Mouse (Mus musculus) embryonic facial prominence, embryonic 14.5 days (tissue): ENCODE measurements at regions not wholly inside any gene's neighbourhood (a gene's known extent, or its start where the extent isn't known, plus 50 kb on each side); places are given as distances from the start of the nearest gene placed in this dataset.
A peak's percentile ranks its signal among the peaks of the same experiment; 100 is the strongest.

Experiments used
- ATAC-seq: fragments of 200-750 bp; cut with Nextera tagmentation; 2 replicates; pipeline ENCODE4 v1.8.0; 2017; ENCODE audit warnings: low read depth, moderate number of reproducible peaks, moderate TSS enrichment
- DNase-seq: peaks from one replicate; pipeline ENCODE4 v3.0.0-alpha.2; 2015; ENCODE audit warnings: low spot score
- H3K27ac ChIP-seq: fragments of 300-500 bp; sonication (generic); replicated peaks from 2 replicates; pipeline ENCODE4 v1.5.1; 2014; ENCODE audit warnings: low read depth, mild to moderate bottlenecking, low read length, moderate library complexity
- H3K27me3 ChIP-seq: fragments of 300-500 bp; sonication (generic); replicated peaks from 2 replicates; pipeline ENCODE4 v1.6.1; 2014; ENCODE audit warnings: low read length; ENCODE audit not compliant: control insufficient read depth, insufficient read depth
- H3K36me3 ChIP-seq: fragments of 300-500 bp; sonication (generic); 2 replicates; pipeline ENCODE4 v1.6.1; 2014; ENCODE audit warnings: low read length, mixed read lengths; ENCODE audit not compliant: control insufficient read depth, insufficient read depth
- H3K4me1 ChIP-seq: fragments of 300-500 bp; sonication (generic); 2 replicates; pipeline ENCODE4 v1.6.1; 2014; ENCODE audit warnings: antibody characterized with exemption, low read length; ENCODE audit not compliant: control insufficient read depth, insufficient read depth
- H3K4me2 ChIP-seq: fragments of 300-500 bp; sonication (generic); 2 replicates; pipeline ENCODE4 v1.6.1; 2014; ENCODE audit warnings: low read depth, mild to moderate bottlenecking, low read length, moderate library complexity, mixed read lengths
- H3K4me3 ChIP-seq: fragments of 300-500 bp; sonication (generic); 2 replicates; pipeline ENCODE4 v1.5.1; 2014; ENCODE audit warnings: low read depth, mild to moderate bottlenecking, low read length
- H3K9ac ChIP-seq: fragments of 300-500 bp; sonication (generic); 2 replicates; pipeline ENCODE4 v1.6.1; 2014; ENCODE audit warnings: low read depth, mild to moderate bottlenecking, low read length, moderate library complexity, mixed read lengths
- H3K9me3 ChIP-seq: fragments of 300-500 bp; sonication (generic); 2 replicates; pipeline ENCODE4 v1.6.1; 2016; ENCODE audit warnings: low read length; ENCODE audit not compliant: control insufficient read depth
- WGBS: fragments of 180-500 bp; shearing (Covaris S2); extraction: QIAGEN DNeasy Blood & Tissue Kit; methylation state at CpG from one replicate; pipeline ENCODE4 v1.1.7; 2014; 5-methylcytosine and 5-hydroxymethylcytosine counted together

- Histone ChIP-seq H3K36me3 (no peaks in the 10 kb centered on the region), H3K27me3 (no peaks in the 10 kb centered on the region), H3K4me2 (no peak overlapping the region), H3K9ac (no peak overlapping the region), H3K4me3 (no peak overlapping the region), H3K27ac (no peak overlapping the region), H3K9me3 (no peaks in the 10 kb centered on the region), H3K4me1 (peaks cover 8% of the 10 kb centered on the region)
- DNase-seq (no peak), ATAC-seq (no peak)
- 60% methylated on average over 8 of the region's 8 CpGs for WGBS
Measured at GRCm38 (mm10) chr7:67437216-67438006, 64.8 kb upstream of the Mef2a start.

- DNase-seq: peak; percentile 82
Measured at GRCm38 (mm10) chr7:67435643-67436339, 63.1 kb upstream of the Mef2a start.

GRCm38 (mm10) chr7:67430987-67431386, 58.3 kb upstream of the Mef2a start:
- ATAC-seq (no peak), DNase-seq (no peak)
- Histone ChIP-seq H3K36me3 (no peaks in the 10 kb centered on the region), H3K27ac (no peak overlapping the region), H3K27me3 (no peaks in the 10 kb centered on the region), H3K9me3 (no peaks in the 10 kb centered on the region), H3K4me1 (0 out of 2 replicates have a peak, but pooled peaks cover 5% of the 10 kb centered on the region), H3K4me3 (no peak overlapping the region), H3K4me2 (no peak overlapping the region), H3K9ac (no peak overlapping the region)
- WGBS: 58% methylated on average over 7 of the region's 7 CpGs

More at GRCm38 (mm10) chr7:67435643-67436339, 63.1 kb upstream of the Mef2a start:
- Histone ChIP-seq H3K27ac (peak overlapping the region; percentile 40; the same call in 1 of the 2 replicates), H3K36me3 (no peaks in the 10 kb centered on the region), H3K9ac (no peak overlapping the region), H3K4me2 (no peak overlapping the region), H3K4me3 (no peak overlapping the region), H3K4me1 (0 out of 2 replicates have a peak, but pooled peaks cover 7% of the 10 kb centered on the region), H3K9me3 (no peaks in the 10 kb centered on the region), H3K27me3 (no peaks in the 10 kb centered on the region)
- ATAC-seq: peak; percentile 85; the same call in 1 of the 2 replicates
- 60% methylated on average over 11 of the region's 11 CpGs for WGBS

GRCm38 (mm10) chr7:67430041-67430440, 57.4 kb upstream of the Mef2a start:
- H3K4me2 ChIP-seq: no peak overlapping the region
- H3K27me3 ChIP-seq: no peaks in the 10 kb centered on the region
- H3K9ac ChIP-seq: no peak overlapping the region
- H3K36me3 ChIP-seq: no peaks in the 10 kb centered on the region
- DNase-seq (no peak), ATAC-seq (no peak)
- 88% methylated on average over 4 of the region's 4 CpGs for WGBS
- H3K9me3 ChIP-seq: no peaks in the 10 kb centered on the region
- H3K4me3 ChIP-seq: no peak overlapping the region
- no peak overlapping the region for H3K27ac ChIP-seq
- no peaks in the 10 kb centered on the region for H3K4me1 ChIP-seq

GRCm38 (mm10) chr7:67429008-67429873, 56.6 kb upstream of the Mef2a start:
- no peak for DNase-seq
- no peaks in the 10 kb centered on the region for H3K36me3 ChIP-seq
- WGBS: 92% methylated on average over 28 of the region's 28 CpGs

DNA sequence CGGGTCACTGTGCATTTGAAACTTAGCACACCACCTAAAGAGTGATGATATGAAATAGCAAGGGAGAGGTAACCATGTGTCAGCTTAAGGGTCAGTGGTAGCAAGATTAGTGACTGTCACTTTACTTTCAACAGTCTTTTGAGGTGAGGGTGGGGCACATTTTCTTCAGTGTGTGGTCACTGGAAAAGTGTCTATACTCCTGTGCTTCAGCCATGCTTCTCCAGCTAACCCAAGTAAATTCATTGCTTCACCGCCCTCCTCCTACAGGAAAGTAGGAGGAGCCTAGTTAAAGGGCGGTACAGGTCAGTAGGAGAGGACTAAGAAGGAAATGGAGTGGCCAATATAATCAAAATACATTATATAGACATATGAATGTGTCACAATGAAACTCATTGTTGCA, 55.7 kb upstream of the Mef2a start:
- no peak for DNase-seq
- no peaks in the 10 kb centered on the region for H3K4me1 ChIP-seq
- H3K9ac ChIP-seq: no peak overlapping the region
- no peak overlapping the region for H3K4me2 ChIP-seq
- no peak for ATAC-seq
- WGBS: 90% methylated on average over 3 of the region's 3 CpGs
- H3K36me3 ChIP-seq: no peaks in the 10 kb centered on the region
- H3K4me3 ChIP-seq: no peak overlapping the region
- no peaks in the 10 kb centered on the region for H3K27me3 ChIP-seq
- H3K9me3 ChIP-seq: no peaks in the 10 kb centered on the region
- no peak overlapping the region for H3K27ac ChIP-seq

More at GRCm38 (mm10) chr7:67429008-67429873, 56.6 kb upstream of the Mef2a start:
- Histone ChIP-seq H3K4me2 (no peak overlapping the region), H3K9ac (no peak overlapping the region), H3K4me1 (no peaks in the 10 kb centered on the region), H3K27ac (no peak overlapping the region), H3K9me3 (no peaks in the 10 kb centered on the region), H3K27me3 (no peaks in the 10 kb centered on the region), H3K4me3 (no peak overlapping the region)
- no peak for ATAC-seq

GRCm38 (mm10) chr7:67426076-67426475, 53.4 kb upstream of the Mef2a start:
- Histone ChIP-seq H3K27me3 (no peaks in the 10 kb centered on the region), H3K4me2 (no peak overlapping the region), H3K36me3 (no peaks in the 10 kb centered on the region), H3K9me3 (no peaks in the 10 kb centered on the region), H3K4me1 (peaks cover 6% of the 10 kb centered on the region; the same call in 1 of the 2 replicates), H3K4me3 (no peak overlapping the region), H3K9ac (no peak overlapping the region), H3K27ac (no peak overlapping the region)
- ATAC-seq: no peak
- DNase-seq: no peak

GRCm38 (mm10) chr7:67425581-67425980, 52.9 kb upstream of the Mef2a start:
- Histone ChIP-seq H3K27me3 (no peaks in the 10 kb centered on the region), H3K36me3 (no peaks in the 10 kb centered on the region), H3K4me3 (no peak overlapping the region), H3K9ac (no peak overlapping the region), H3K9me3 (no peaks in the 10 kb centered on the region), H3K4me2 (no peak overlapping the region), H3K4me1 (peaks cover 6% of the 10 kb centered on the region; the same call in 1 of the 2 replicates), H3K27ac (no peak overlapping the region)
- 47% methylated on average over 1 of the region's 1 CpGs for WGBS
- no peak for ATAC-seq
- DNase-seq: no peak
